Mouse (Mus musculus) gastrocnemius, postnatal 25 days (tissue): ENCODE measurements around the gene Wfdc6b. TPM values are rescaled to one million over a fixed set of nuclear protein-coding genes. Genes with fewer than 3 reads are reported as not detected.
"Not testable (repeated sequence)": the region's sequence is repeated elsewhere in the genome, so short reads cannot be mapped to it uniquely, and the experiment has no call there.

ENCODE experiments used
- DNase-seq: peaks from one replicate; pipeline ENCODE4 v3.0.0; 2022
- long read RNA-seq, 2 experiments: library from polyadenylated mRNA; stranded (forward); transcript quantifications; one replicate each; pipeline ENCODE4 v2.0.0; 2021
- total RNA-seq, 2 experiments: library from RNA; stranded (reverse); gene quantifications; 1 replicate in 1 of 2; 2 replicates in 1 of 2; pipeline ENCODE4 v1.2.3; 2021

Gene Wfdc6b
- not detected for total RNA-seq
- long read RNA-seq, experiment 1: 0 reads
- long read RNA-seq, experiment 2: 0 reads

GRCm38 (mm10) chr2:164613471-164613870 lies at the start of gene Wfdc6b, which contains the start of gene Wfdc8:
Gene Wfdc6b, plus strand, starts transcription at chr2:164613522.
Gene Wfdc8, minus strand, starts transcription at chr2:164613626.
- DNase-seq: peak; percentile 46

GRCm38 (mm10) chr2:164564346-164564745 lies 49.0 kb upstream of the Wfdc6b start:
- no peak for DNase-seq

- no peak for DNase-seq
Measured at GRCm38 (mm10) chr2:164566997-164567396, 46.3 kb upstream of the Wfdc6b start.

GRCm38 (mm10) chr2:164567460-164567859 lies 45.9 kb upstream of the Wfdc6b start:
- DNase-seq: no peak

GRCm38 (mm10) chr2:164573359-164573758 lies 40.0 kb upstream of the Wfdc6b start, which contains the start of gene Spint3:
Gene Spint3, minus strand, starts transcription at chr2:164573459.
- not testable (repeated sequence) for DNase-seq

- DNase-seq: not testable (repeated sequence)
Measured at GRCm38 (mm10) chr2:164585025-164585725, 28.1 kb upstream of the Wfdc6b start, which contains the start of gene Wfdc6a. Gene Wfdc6a, minus strand, starts transcription at chr2:164585447.

- no peak for DNase-seq
Measured at GRCm38 (mm10) chr2:164592014-164592413, 21.3 kb upstream of the Wfdc6b start.

GRCm38 (mm10) chr2:164593494-164593893 lies 19.8 kb upstream of the Wfdc6b start, which contains the start of gene Eppin:
Gene Eppin, minus strand, starts transcription at chr2:164593594.
- no peak for DNase-seq

GRCm38 (mm10) chr2:164600179-164600578 lies 13.1 kb upstream of the Wfdc6b start:
- no peak for DNase-seq

- no peak for DNase-seq
Measured at GRCm38 (mm10) chr2:164603482-164603881, 9.8 kb upstream of the Wfdc6b start.

- no peak for DNase-seq
Measured at GRCm38 (mm10) chr2:164604411-164604810, 8.9 kb upstream of the Wfdc6b start.

GRCm38 (mm10) chr2:164608781-164609180 lies 4.5 kb upstream of the Wfdc6b start:
- no peak for DNase-seq

GRCm38 (mm10) chr2:164615386-164615785 lies 2.1 kb downstream of the Wfdc6b start:
- DNase-seq: no peak

GRCm38 (mm10) chr2:164619050-164619449 lies 5.7 kb downstream of the Wfdc6b start:
- no peak for DNase-seq

GRCm38 (mm10) chr2:164621775-164622174 lies 8.5 kb downstream of the Wfdc6b start:
- DNase-seq: no peak

- DNase-seq: no peak
Measured at GRCm38 (mm10) chr2:164635266-164635665, 21.9 kb downstream of the Wfdc6b start.

- DNase-seq: no peak
Measured at GRCm38 (mm10) chr2:164638696-164639095, 25.4 kb downstream of the Wfdc6b start, which contains the start of gene Wfdc16. Gene Wfdc16, minus strand, starts transcription at chr2:164638796.

GRCm38 (mm10) chr2:164641129-164641528 lies 27.8 kb downstream of the Wfdc6b start:
- no peak for DNase-seq

- DNase-seq: no peak
Measured at GRCm38 (mm10) chr2:164641881-164642673, 28.8 kb downstream of the Wfdc6b start.

- no peak for DNase-seq
Measured at GRCm38 (mm10) chr2:164655858-164656257, 42.5 kb downstream of the Wfdc6b start, which contains the start of gene Wfdc10. Gene Wfdc10, plus strand, starts transcription at chr2:164656046.

GRCm38 (mm10) chr2:164656483-164656882 lies 43.2 kb downstream of the Wfdc6b start, which contains the start of gene Wfdc9:
Gene Wfdc9, minus strand, starts transcription at chr2:164656583.
- no peak for DNase-seq

GRCm38 (mm10) chr2:164664851-164665250 lies 51.5 kb downstream of the Wfdc6b start:
- DNase-seq: no peak
